Mouse (Mus musculus) hindbrain, embryonic 15.5 days (tissue): ENCODE measurements around the gene Mkln1. TPM values are rescaled to one million over a fixed set of nuclear protein-coding genes. Genes with fewer than 3 reads are reported as not detected.

Source experiments
- ATAC-seq: fragments of 200-750 bp; cut with Nextera tagmentation; 2 replicates; pipeline ENCODE4 v1.8.0; 2017; ENCODE audit warnings: low read depth, moderate number of reproducible peaks, moderate TSS enrichment; ENCODE audit not compliant: low FRiP score
- H3K27ac ChIP-seq: fragments of 300-500 bp; sonication (generic); replicated peaks from 2 replicates; pipeline ENCODE4 v1.5.1; 2015; ENCODE audit warnings: mild to moderate bottlenecking, inconsistent platforms
- H3K27me3 ChIP-seq: fragments of 300-500 bp; sonication (generic); 2 replicates; pipeline ENCODE4 v1.6.1; 2015; ENCODE audit warnings: control low read depth, inconsistent platforms
- H3K36me3 ChIP-seq: fragments of 300-500 bp; sonication (generic); 2 replicates; pipeline ENCODE4 v1.6.1; 2015; ENCODE audit warnings: control low read depth, inconsistent platforms
- H3K4me1 ChIP-seq: fragments of 300-500 bp; sonication (generic); replicated peaks from 2 replicates; pipeline ENCODE4 v1.6.1; 2015; ENCODE audit warnings: control low read depth, inconsistent platforms
- H3K4me2 ChIP-seq: fragments of 300-500 bp; sonication (generic); 2 replicates; pipeline ENCODE4 v1.6.1; 2015; ENCODE audit warnings: moderate library complexity, mild to moderate bottlenecking, inconsistent platforms
- H3K4me3 ChIP-seq: fragments of 300-500 bp; sonication (generic); 2 replicates; pipeline ENCODE4 v1.5.1; 2015; ENCODE audit warnings: mild to moderate bottlenecking, inconsistent platforms
- H3K9ac ChIP-seq: fragments of 300-500 bp; sonication (generic); 2 replicates; pipeline ENCODE4 v1.6.1; 2015; ENCODE audit warnings: inconsistent platforms
- H3K9me3 ChIP-seq: fragments of 300-500 bp; sonication (generic); 2 replicates; pipeline ENCODE4 v1.6.1; 2016; ENCODE audit warnings: control low read depth, inconsistent platforms
- WGBS: fragments of 180-500 bp; shearing (Covaris S2); methylation state at CpG from one replicate; pipeline ENCODE4 v1.1.7; 2015; 5-methylcytosine and 5-hydroxymethylcytosine counted together
- polyA plus RNA-seq: library from polyadenylated mRNA; unstranded; fragments of >200 nt; fragmentation: Nextera tagmentation; extraction: Ambion mirVana; gene quantifications from 2 replicates; pipeline ENCODE4 v1.2.1, GENCODE M21; 2015

Mkln1 gene
- polyA plus RNA-seq, 1 experiment from 2014 or later = 120 TPM

GRCm38 (mm10) chr6:31563235-31564181, 165.0 kb downstream of the Mkln1 start, which contains the start of gene Podxl:
Gene Podxl, minus strand, starts transcription at chr6:31563981.
- WGBS = under 1% methylated on average over 74 of the region's 91 CpGs
- peak within 1 kb of the TSS; percentile 73 for H3K4me2 ChIP-seq
- H3K4me1 ChIP-seq = peaks cover 49% of the 10 kb centered on the region

GRCm38 (mm10) chr6:31564182-31564531, 165.6 kb downstream of the Mkln1 start:
- WGBS = under 1% methylated on average over 18 of the region's 18 CpGs
- peak; percentile 61 for ATAC-seq
- Histone ChIP-seq H3K27ac (peak overlapping the region; percentile 58; the same call in 1 of the 2 replicates), H3K4me1 (peaks cover 49% of the 10 kb centered on the region), H3K9ac (peak overlapping the region; percentile 60), H3K4me3 (peak overlapping the region; percentile 57), H3K4me2 (peak overlapping the region; percentile 73), H3K9me3 (no peaks in the 10 kb centered on the region), H3K27me3 (no peaks in the 10 kb centered on the region), H3K36me3 (no peaks in the 10 kb centered on the region)

More at GRCm38 (mm10) chr6:31563235-31564181, 165.0 kb downstream of the Mkln1 start, which contains the start of gene Podxl:
- Histone ChIP-seq H3K4me3 (peak within 1 kb of the TSS; percentile 57), H3K27ac (peak within 1 kb of the TSS; percentile 58), H3K9me3 (no peaks in the 10 kb centered on the region), H3K27me3 (no peaks in the 10 kb centered on the region), H3K36me3 (no peaks in the 10 kb centered on the region), H3K9ac (peak within 1 kb of the TSS; percentile 60)
- ATAC-seq = peak; percentile 87

- WGBS = 2% methylated on average over 17 of the region's 17 CpGs
- H3K27ac ChIP-seq = no peak overlapping the region
- H3K9ac ChIP-seq = no peak overlapping the region
Measured at GRCm38 (mm10) chr6:31564901-31565391, 166.4 kb downstream of the Mkln1 start.

More at GRCm38 (mm10) chr6:31564901-31565391, 166.4 kb downstream of the Mkln1 start:
- Histone ChIP-seq H3K9me3 (no peaks in the 10 kb centered on the region), H3K4me2 (peak overlapping the region; percentile 73), H3K4me3 (peak overlapping the region; percentile 57), H3K36me3 (no peaks in the 10 kb centered on the region), H3K27me3 (no peaks in the 10 kb centered on the region), H3K4me1 (peaks cover 45% of the 10 kb centered on the region)
- ATAC-seq = no peak

Other genes starting within 250 kb of the Mkln1 start
- gene Podxl, start 165.2 kb downstream of the Mkln1 start, polyA plus RNA-seq = 9.8 and 13.4 TPM in 2 replicates